Mouse (Mus musculus) midbrain, embryonic 16.5 days (tissue): ENCODE measurements around the gene Calb2. TPM values are rescaled to one million over a fixed set of nuclear protein-coding genes. Genes with fewer than 3 reads are reported as not detected.

ENCODE experiments used
- ATAC-seq: fragments of 200-750 bp; cut with Nextera tagmentation; 2 replicates; pipeline ENCODE4 v1.8.0; 2017; ENCODE audit warnings: moderate TSS enrichment
- H3K27ac ChIP-seq: fragments of 300-500 bp; sonication (generic); 2 replicates; pipeline ENCODE4 v1.5.1; 2014; ENCODE audit warnings: mild to moderate bottlenecking, low read length, mixed read lengths
- H3K27me3 ChIP-seq: fragments of 300-500 bp; sonication (generic); 2 replicates; pipeline ENCODE4 v1.6.1; 2014; ENCODE audit warnings: low read depth, low read length, mixed read lengths; ENCODE audit not compliant: control insufficient read depth, insufficient read depth
- H3K36me3 ChIP-seq: fragments of 300-500 bp; sonication (generic); 2 replicates; pipeline ENCODE4 v1.6.1; 2014; ENCODE audit warnings: mild to moderate bottlenecking, low read length, moderate library complexity, mixed read lengths; ENCODE audit not compliant: control insufficient read depth, insufficient read depth
- H3K4me1 ChIP-seq: fragments of 300-500 bp; sonication (generic); 2 replicates; pipeline ENCODE4 v1.6.1; 2014; ENCODE audit warnings: mild to moderate bottlenecking, low read length, mixed read lengths; ENCODE audit not compliant: control insufficient read depth, insufficient read depth
- H3K4me2 ChIP-seq: fragments of 300-500 bp; sonication (generic); 2 replicates; pipeline ENCODE4 v1.6.1; 2014; ENCODE audit warnings: mild to moderate bottlenecking, low read length, mixed read lengths
- H3K4me3 ChIP-seq: fragments of 300-500 bp; sonication (generic); 2 replicates; pipeline ENCODE4 v1.5.1; 2014; ENCODE audit warnings: low read depth, mild to moderate bottlenecking, low read length, moderate library complexity, mixed read lengths
- H3K9ac ChIP-seq: fragments of 300-500 bp; sonication (generic); 2 replicates; pipeline ENCODE4 v1.6.1; 2014; ENCODE audit warnings: low read depth, low read length, mixed read lengths
- H3K9me3 ChIP-seq: fragments of 300-500 bp; sonication (generic); replicated peaks from 2 replicates; pipeline ENCODE4 v1.6.1; 2014; ENCODE audit warnings: mild to moderate bottlenecking, low read length, mixed read lengths; ENCODE audit not compliant: control insufficient read depth, poor library complexity, severe bottlenecking
- WGBS: fragments of 180-500 bp; shearing (Covaris S2); extraction: QIAGEN DNeasy Blood & Tissue Kit; methylation state at CpG from one replicate; pipeline ENCODE4 v1.1.7; 2014; 5-methylcytosine and 5-hydroxymethylcytosine counted together
- polyA plus RNA-seq: library from polyadenylated mRNA; unstranded; fragments of >200 nt; fragmentation: Nextera tagmentation; extraction: Ambion mirVana; gene quantifications from 2 replicates; pipeline ENCODE4 v1.2.1, GENCODE M21; 2015

Gene Calb2
- polyA plus RNA-seq, 1 experiment from 2014 or later: 290 TPM

- 81% methylated on average over 4 of the region's 4 CpGs for WGBS
- Histone ChIP-seq H3K4me2 (no peak overlapping the region), H3K27ac (no peak overlapping the region), H3K4me1 (no peaks in the 10 kb centered on the region; the same call in 1 of the 2 replicates), H3K36me3 (no peaks in the 10 kb centered on the region), H3K4me3 (no peak overlapping the region), H3K9me3 (no peaks in the 10 kb centered on the region), H3K9ac (no peak overlapping the region), H3K27me3 (no peaks in the 10 kb centered on the region)
- ATAC-seq: no peak
Observed at GRCm38 (mm10) chr8:110140770-110141169, 27.2 kb downstream of the Calb2 start.

GRCm38 (mm10) chr8:110140156-110140555 is 27.9 kb downstream of the Calb2 start:
- Histone ChIP-seq H3K9ac (no peak overlapping the region), H3K9me3 (no peaks in the 10 kb centered on the region), H3K4me1 (no peaks in the 10 kb centered on the region), H3K27ac (no peak overlapping the region), H3K27me3 (no peaks in the 10 kb centered on the region), H3K36me3 (no peaks in the 10 kb centered on the region), H3K4me3 (no peak overlapping the region), H3K4me2 (no peak overlapping the region)
- 80% methylated on average over 3 of the region's 3 CpGs for WGBS
- no peak for ATAC-seq

GRCm38 (mm10) chr8:110135515-110135914 is 32.5 kb downstream of the Calb2 start:
- no peak overlapping the region for H3K4me3 ChIP-seq
- no peak overlapping the region for H3K4me2 ChIP-seq
- WGBS: 53% methylated on average over 7 of the region's 7 CpGs
- no peaks in the 10 kb centered on the region for H3K4me1 ChIP-seq
- H3K36me3 ChIP-seq: no peaks in the 10 kb centered on the region
- H3K27ac ChIP-seq: no peak overlapping the region
- H3K9ac ChIP-seq: no peak overlapping the region
- no peak for ATAC-seq
- H3K9me3 ChIP-seq: no peaks in the 10 kb centered on the region
- H3K27me3 ChIP-seq: no peaks in the 10 kb centered on the region

- no peak overlapping the region for H3K4me3 ChIP-seq
- no peaks in the 10 kb centered on the region for H3K4me1 ChIP-seq
- H3K27ac ChIP-seq: no peak overlapping the region
- no peaks in the 10 kb centered on the region for H3K27me3 ChIP-seq
- 93% methylated on average over 8 of the region's 8 CpGs for WGBS
- no peak for ATAC-seq
- no peak overlapping the region for H3K9ac ChIP-seq
- H3K4me2 ChIP-seq: no peak overlapping the region
- H3K9me3 ChIP-seq: no peaks in the 10 kb centered on the region
- no peaks in the 10 kb centered on the region for H3K36me3 ChIP-seq
Observed at GRCm38 (mm10) chr8:110134236-110134635, 33.8 kb downstream of the Calb2 start.

GRCm38 (mm10) chr8:110130537-110130936 is 37.5 kb downstream of the Calb2 start:
- Histone ChIP-seq H3K4me2 (peak overlapping the region; percentile 44), H3K36me3 (no peaks in the 10 kb centered on the region), H3K27ac (no peak overlapping the region), H3K4me3 (no peak overlapping the region), H3K4me1 (no peaks in the 10 kb centered on the region), H3K9ac (peak overlapping the region; percentile 31; the same call in 1 of the 2 replicates), H3K27me3 (no peaks in the 10 kb centered on the region), H3K9me3 (no peaks in the 10 kb centered on the region)
- ATAC-seq: peak; percentile 51; the same call in 1 of the 2 replicates
- 21% methylated on average over 13 of the region's 13 CpGs for WGBS

- Histone ChIP-seq H3K9ac (no peak overlapping the region), H3K4me3 (no peak overlapping the region), H3K4me1 (no peaks in the 10 kb centered on the region), H3K9me3 (no peaks in the 10 kb centered on the region), H3K36me3 (no peaks in the 10 kb centered on the region), H3K27ac (no peak overlapping the region), H3K4me2 (no peak overlapping the region), H3K27me3 (no peaks in the 10 kb centered on the region)
- ATAC-seq: no peak
- WGBS: 36% methylated on average over 6 of the region's 6 CpGs
Observed at GRCm38 (mm10) chr8:110119715-110120114, 48.3 kb downstream of the Calb2 start.

- Histone ChIP-seq H3K27me3 (no peaks in the 10 kb centered on the region), H3K9ac (no peak within 1 kb of the TSS), H3K4me3 (no peak within 1 kb of the TSS), H3K9me3 (no peaks in the 10 kb centered on the region), H3K27ac (no peak within 1 kb of the TSS), H3K4me1 (no peaks in the 10 kb centered on the region), H3K4me2 (no peak within 1 kb of the TSS), H3K36me3 (no peaks in the 10 kb centered on the region)
- 83% methylated on average over 3 of the region's 3 CpGs for WGBS
- ATAC-seq: no peak
Observed at GRCm38 (mm10) chr8:110102653-110103052, 65.4 kb downstream of the Calb2 start, which contains the start of gene Gm17720. TSS of gene Gm17720 (minus strand) at chr8:110102753.

- no peak overlapping the region for H3K27ac ChIP-seq
- H3K9me3 ChIP-seq: no peaks in the 10 kb centered on the region
- H3K27me3 ChIP-seq: no peaks in the 10 kb centered on the region
- 93% methylated on average over 15 of the region's 15 CpGs for WGBS
- H3K4me2 ChIP-seq: no peak overlapping the region
- no peak overlapping the region for H3K9ac ChIP-seq
- H3K4me3 ChIP-seq: no peak overlapping the region
- no peaks in the 10 kb centered on the region for H3K4me1 ChIP-seq
- no peak for ATAC-seq
- H3K36me3 ChIP-seq: no peaks in the 10 kb centered on the region
Observed at GRCm38 (mm10) chr8:110101676-110102075, 66.3 kb downstream of the Calb2 start.

GRCm38 (mm10) chr8:110100907-110101306 is 67.1 kb downstream of the Calb2 start, which contains the start of gene Gm21964:
TSS of gene Gm21964 (plus strand) at chr8:110101207.
- H3K27me3 ChIP-seq: no peaks in the 10 kb centered on the region
- no peak within 1 kb of the TSS for H3K4me3 ChIP-seq
- H3K4me2 ChIP-seq: no peak within 1 kb of the TSS
- no peak within 1 kb of the TSS for H3K27ac ChIP-seq
- H3K9me3 ChIP-seq: no peaks in the 10 kb centered on the region
- 84% methylated on average over 12 of the region's 12 CpGs for WGBS
- no peak for ATAC-seq
- H3K36me3 ChIP-seq: no peaks in the 10 kb centered on the region
- no peaks in the 10 kb centered on the region for H3K4me1 ChIP-seq
- H3K9ac ChIP-seq: no peak within 1 kb of the TSS
